Mouse (Mus musculus) monocyte, adult 2 months (primary cell): ENCODE data around the gene Hbp1.

Source experiments
- DNase-seq, 2 experiments: peaks; one replicate each; pipeline ENCODE4 v3.0.0; 2022; ENCODE audit warnings: low spot score in 2 of 2, low read depth in 1 of 2

The Hbp1 gene

DNA sequence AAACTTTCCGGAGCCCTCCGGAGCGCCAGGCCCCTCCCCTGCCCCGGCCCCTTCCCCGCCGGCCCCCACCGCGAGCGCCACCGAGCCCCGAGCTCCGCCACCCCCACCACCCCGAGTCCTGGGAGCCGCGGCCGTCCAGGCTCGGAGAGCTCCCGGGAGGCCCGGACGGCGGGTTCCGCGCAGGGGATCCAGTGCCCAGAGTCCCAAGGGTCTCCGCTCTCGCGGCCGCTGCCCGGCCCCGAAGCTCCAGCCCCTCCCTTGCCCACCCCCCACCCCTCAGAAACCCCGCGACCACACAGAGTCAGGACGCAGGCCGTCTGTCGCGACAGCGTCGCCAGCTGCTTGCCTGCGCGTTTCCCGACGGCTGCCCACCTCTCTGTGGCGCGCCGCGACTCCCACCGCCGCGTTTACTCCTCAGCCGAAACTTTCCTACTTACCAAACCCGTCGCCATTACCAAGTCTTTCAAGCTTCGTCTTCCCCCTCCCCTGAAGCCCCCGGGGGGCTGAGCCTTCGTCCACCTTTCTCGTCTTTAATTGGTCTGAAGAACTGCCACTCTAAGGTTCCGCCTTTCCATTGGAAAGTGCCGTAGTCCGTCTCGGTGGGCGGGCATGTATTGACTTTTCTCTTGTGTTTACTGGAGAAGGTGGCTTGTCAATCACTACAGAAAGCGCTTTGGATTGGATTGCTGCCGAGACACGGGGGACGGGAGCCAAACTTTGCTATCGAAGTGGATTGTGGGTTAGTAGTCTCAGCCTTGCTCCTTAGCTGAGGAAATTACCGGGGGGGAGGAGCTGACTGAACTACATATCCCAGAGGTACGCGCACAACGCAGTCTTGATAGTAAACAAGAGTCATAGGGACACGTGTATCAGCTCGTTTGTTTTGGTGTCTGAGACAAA, at the start of gene Hbp1:
Gene Hbp1 (minus strand): TSS at position 777 of the 900 bp plus-strand sequence.
- DNase-seq: peak; percentile 96 to 100

DNA sequence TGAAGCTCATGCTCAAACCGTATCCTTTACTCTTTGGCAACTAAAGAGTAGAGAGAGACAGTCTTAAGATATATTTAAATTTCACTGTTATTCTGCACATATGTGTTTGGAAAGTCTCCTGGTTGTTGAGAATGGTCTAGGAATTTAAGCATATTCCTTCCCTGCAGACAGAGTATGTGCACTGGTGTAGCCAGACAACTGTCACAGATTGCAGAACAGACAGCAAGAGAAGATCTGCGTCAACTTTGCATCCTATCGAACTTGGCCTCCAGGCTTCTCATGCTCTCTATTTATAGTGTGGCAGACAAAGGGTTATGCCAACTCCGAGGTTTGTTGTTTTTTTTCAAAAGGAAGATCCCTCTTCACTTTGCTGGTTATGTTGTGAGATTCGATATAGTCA, 48.4 kb upstream of the Hbp1 start:
- DNase-seq: no peak

DNA sequence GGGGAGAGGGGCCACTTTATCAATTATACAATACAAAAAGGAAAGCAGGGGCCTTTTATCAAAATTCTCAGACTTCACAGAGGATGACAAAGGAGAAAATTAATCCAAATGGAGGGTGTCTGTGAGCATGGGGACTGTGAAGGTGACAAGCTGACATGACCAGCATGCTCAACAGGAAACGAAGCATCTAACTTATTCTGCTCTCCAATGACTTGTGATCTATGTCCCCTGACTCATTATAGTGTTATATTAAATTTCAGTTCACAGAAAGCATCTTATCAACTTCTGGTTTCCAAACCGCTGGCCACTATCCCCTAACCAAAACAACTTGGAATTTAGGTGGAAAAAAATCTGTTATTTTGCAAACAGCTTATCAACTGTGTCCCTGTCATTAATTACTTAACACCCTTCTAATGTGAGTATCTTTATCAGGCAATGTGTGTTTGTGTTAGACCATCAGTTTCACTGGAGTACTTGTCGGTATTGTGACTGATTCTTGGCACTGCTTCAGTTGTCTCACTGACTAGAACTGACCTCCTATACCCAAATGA, 47.1 kb upstream of the Hbp1 start:
- no peak for DNase-seq

DNA sequence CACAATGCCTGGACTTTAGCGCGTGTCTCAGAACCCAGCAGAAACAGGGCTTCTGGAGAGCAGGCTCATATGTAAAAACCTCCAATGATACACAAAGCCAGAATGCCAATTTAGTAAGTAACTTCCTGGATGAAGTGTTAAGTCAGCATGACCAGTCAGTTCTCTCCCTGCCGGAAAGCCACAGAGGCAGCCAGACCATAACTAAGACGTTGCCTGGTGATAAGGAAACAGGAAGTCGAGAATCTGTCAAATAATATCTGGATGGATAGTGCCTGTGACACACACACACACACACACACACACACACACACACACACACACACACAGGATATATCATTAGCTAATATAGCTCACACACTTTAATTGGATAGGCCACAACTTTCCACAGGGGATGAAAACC, 46.5 kb upstream of the Hbp1 start:
- peak; percentile 25 to 44 for DNase-seq

DNA sequence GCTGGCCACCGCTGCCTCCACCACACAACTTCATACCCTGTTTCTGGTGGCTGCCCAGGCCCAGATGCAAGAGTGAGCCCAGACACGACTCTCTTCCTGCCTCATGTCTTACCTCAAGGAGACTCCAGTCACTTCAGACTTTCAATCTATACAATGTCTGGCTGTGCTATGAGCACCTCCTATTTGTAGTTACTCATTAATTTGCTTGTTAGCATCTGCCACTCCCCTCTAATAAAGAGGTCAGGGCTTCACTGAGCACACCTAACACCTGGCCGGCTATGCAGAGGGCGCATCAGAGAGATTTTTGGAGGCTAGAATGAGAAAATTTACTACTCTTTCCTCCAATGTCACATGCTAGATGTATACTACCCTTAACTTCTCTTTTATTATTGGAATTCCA, 40.2 kb upstream of the Hbp1 start:
- no peak for DNase-seq

DNA sequence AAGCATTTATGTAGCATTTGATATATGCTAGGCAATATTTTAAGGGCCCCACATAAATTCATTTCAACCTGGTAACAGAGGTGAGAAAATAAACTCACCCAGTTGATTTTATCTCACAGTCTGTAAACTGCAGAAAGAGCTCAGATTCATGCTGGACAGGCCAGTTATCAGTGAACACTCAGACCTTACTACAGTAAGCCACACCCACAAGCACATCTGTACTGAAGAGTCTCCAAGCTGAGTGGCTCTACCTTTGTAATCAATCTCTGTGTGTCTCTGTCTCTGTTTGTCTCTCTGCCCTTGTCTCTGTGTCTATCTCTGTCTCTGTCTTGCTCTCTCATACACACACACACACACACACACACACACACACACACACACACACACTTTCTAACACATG, 39.4 kb upstream of the Hbp1 start:
- DNase-seq: no peak

DNA sequence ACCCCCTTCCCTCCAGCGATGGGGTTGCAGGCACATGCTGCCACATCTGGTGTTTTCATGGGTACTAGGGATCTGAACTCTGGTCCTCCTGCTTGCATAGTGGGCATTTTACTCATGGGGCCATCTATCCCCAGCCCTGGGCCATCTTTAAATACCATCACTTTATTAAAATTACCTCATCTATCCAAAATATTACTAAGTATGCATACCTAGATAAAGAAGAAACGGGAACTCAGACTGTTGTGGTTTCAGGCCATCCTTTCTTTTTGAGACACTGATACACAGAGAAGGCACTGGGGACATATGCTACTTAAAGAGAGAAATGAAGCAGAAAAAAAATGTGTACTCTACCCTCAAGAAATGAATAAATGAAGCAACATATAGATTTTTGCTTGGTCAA, 36.1 kb upstream of the Hbp1 start:
- DNase-seq: no peak

DNA sequence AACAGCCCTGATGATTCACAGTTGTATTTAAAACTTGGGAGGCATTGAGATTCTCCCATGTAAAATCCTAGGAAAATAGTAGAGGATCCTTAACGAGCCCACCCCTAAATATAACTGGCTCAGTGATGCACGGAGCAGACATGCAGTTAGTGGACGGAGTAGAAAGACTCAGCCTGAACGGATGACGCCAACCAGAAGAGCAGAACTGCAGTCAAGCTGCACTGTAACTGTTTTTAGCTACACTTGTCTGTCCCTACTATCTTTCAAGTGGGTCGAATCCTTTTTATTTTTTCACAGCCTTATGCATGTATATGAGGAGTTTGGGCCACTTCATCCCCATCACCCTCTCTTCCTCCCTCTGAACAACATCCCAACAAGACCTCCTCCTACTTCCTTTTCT, 35.4 kb upstream of the Hbp1 start:
- DNase-seq: no peak

DNA sequence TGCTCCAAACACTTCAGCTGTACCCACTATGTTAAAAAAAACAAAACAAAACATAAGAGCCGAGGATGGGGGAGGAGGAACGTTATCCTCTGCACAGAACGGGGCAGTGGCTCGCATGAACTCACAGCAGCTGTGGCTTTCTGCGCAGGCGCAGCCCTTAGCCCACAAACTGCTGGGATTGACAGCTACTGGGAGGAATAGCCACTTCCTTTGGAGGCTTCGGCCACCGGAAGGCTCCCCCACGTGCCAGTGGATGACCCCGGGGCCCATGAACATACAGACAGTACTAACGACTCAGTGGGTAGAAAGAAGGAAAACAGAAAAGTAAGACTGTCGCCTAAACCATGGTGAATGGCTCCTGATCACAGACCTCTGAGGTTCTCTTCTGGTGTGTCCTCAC, 34.3 kb upstream of the Hbp1 start:
- DNase-seq: no peak

DNA sequence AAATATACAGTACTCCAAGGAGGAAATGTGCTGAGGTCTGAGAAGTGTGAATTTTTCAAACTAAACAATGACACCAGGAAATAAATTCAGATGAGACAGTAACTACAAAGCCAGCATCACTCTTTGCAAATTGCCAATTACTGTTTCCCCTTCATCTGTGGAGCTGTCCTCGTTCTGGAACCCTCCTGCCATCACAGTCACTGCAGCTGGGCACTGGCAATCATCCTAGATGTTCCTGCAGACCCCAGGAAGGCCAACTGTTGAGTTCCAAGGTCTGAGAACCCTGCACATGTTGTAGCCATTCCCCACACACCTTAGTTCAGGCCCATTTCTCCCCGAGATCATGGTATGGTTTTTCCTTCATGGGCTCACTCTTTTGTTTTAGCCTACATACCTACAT, 33.9 kb upstream of the Hbp1 start:
- no peak for DNase-seq

DNA sequence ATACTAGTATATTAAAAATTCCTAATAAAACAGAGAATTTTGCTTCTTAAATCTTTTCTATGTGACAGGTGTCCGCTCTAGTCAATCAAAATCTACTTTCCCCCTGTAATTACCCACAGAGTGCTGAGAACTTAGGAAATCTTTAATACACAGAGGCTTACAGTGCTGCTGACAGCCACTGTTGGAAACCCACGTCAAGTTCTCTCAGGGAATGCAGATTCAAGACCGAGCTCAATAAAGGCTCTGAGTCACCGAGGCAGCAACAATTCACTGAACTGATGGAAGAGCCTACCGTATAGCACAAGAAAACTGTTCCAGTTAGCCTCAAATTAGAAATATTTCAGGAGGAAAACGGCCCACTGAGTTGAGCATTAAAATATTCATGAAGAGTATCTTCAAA, 33.4 kb upstream of the Hbp1 start:
- no peak for DNase-seq

DNA sequence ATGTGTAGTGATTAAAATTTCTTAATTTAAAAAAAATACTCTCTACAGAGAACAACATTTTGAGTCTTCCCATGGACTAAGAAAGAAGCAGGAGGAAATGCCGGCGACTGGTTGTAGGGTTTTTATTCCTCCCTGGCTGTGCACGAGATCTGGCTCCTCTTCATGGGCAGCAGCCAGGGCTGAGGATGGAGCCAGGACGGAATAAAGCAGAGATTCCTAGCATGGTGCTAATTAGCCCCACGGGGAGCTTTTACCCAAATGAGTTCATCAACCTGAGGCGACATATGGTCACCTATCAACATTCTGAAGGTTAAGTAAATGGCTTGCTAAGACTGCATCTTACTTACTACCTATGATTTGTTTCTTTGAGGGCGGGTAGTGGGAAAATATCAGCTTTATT, 32.9 kb upstream of the Hbp1 start:
- DNase-seq: no peak

DNA sequence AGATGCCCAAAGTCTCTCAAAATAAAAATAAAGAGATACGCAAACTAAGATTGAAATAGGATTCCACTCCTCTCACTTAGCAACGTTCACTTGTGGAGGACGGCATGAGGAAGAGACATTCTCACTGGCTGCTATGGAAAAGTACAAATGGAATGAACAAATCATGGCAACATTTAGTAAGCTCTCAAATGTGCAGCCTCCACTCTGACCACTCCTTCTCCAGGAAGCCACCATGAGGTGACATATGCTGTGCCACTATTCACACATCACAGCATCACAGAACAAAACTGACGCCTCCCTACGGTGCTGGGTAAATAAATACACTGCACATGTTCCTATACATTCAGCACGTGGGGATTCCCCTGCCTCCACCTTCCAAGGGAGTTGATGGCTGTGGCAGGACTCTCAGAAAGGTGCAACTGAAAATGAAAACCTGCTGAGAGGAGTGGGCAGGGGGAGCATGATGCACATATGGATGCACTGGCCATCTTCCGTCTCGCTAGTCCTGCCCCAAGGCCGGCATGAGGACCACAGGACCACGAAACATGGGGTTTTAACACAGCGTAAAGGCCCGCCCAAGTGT, 27.4 kb upstream of the Hbp1 start:
- DNase-seq: no peak

DNA sequence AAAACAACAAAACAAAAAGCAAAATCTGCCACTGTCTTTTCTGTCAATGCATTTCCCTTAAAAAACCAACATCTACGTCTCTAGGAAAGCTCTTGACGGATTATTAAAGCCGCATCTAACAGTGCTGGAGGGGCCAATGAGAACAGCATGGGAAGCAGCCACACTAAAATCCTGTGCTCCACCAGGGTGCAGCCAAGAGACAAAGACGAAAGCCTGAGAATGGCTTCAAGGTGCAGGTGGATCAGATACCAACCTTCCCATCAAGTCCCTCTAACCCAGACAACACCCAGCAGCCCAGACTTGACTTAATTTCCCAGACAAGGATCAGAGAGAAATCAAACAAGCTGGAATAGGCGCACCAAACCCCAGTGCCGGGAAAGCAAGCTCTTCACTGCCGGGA, 26.2 kb upstream of the Hbp1 start:
- DNase-seq: no peak

DNA sequence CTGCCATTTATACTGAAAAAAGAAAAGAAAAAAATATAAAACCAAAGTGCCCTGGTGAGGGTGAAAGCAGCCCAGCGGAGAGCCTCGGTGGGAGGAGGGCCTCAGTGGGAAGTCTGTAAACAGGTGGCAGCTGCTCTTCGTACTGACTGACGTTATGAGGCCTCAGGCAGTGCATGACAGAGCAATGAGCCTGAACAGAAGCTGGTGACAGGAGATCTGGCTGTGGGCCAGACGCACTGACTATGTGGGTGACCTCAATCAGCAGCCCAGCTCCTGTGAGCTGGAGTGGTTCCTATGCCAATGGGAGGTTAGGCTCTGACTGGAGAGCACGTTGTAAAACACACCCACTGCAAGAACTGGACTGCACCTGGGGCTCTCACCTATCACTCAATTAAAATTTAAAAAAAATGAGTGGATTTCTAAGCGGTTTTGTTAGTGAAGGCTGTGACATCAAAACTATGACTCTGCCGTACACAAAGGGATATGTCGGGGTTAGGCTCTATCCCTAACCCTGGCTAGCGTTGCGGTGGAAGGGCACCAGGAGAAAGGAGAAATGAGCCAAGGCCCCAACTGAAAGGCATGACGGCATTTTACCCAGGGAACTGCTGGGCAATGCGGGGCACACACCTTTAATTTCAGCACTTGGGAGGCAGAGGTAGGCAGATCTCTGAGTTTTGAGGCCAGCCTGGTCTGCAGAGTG, 23.3 kb upstream of the Hbp1 start:
- DNase-seq: no peak

DNA sequence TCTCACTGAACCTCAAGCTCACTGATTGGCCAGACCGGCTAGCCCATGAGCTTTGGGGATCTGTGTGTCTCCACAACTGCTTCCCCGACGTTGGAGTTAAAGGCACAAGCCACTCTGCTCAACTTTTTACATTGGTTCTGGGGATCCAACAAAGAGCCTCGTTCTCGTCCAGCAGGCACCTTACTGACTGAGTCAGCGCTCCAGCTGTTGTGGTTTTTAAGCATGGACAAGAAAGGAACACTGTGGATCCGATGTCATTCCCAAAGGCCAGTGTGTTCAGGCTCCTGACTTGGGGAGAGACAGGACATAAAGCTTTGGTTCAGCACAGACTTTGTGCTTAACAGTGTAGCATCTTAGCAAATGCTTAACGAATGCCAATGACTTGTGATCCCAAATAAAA, 21.2 kb upstream of the Hbp1 start:
- DNase-seq: no peak

DNA sequence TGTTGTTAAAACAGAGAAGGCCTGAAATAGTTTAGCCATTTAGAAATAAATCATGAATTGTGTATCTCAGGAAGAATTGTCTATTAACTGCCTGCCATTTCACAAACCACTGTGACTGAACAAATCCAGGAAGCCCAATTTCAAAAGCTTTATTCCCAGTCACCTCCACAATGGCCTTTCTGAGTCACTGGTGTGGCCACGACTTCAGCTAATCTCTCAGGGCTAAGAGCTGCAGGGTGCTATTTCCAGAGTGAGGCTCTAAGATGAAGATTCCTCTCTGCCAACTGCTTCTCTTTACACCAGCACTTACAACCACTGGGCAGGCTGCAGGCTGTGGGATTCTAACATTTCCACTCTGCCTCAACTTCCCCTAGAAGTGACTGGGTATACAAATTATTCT, 18.8 kb upstream of the Hbp1 start:
- DNase-seq: no peak

DNA sequence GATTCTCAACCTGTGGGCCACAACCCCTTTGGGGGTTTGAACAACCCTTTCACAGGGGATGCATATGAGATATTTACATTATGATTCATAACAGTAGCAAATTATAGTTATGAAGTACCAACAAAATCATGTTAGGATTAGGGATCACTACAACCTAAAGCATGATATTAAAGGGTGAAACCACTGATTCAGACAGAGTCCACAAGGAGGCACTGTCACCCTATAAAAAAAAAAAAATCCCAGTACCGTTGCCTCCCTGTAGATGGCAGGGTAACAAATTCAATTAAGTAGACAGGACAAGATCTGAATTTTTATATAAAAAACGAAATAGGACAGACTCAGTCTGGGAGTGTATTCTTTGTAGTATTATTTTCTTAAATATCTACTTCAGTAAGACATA, 17.2 kb upstream of the Hbp1 start:
- peak in 1 of 2 experiments; percentile 25 for DNase-seq

DNA sequence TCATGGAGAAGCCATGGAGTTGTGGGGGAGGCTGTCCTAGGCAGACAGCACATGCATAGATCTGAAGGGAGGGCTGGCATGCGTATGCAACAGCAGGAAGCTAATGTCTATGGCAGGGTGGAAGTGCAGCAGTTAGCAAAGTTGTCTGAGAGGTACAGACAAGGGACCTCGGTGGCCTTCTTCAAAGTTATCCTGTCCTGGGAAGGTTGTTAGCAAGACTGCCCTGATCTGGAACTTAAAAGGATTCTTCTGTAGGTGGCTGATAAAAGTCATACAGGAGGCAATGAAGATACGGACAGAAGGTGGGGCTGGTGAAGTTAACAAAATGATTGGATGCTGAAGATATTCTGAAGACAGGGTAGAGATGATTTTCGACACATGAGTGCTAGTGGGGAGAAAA, 16.1 kb upstream of the Hbp1 start:
- no peak for DNase-seq

DNA sequence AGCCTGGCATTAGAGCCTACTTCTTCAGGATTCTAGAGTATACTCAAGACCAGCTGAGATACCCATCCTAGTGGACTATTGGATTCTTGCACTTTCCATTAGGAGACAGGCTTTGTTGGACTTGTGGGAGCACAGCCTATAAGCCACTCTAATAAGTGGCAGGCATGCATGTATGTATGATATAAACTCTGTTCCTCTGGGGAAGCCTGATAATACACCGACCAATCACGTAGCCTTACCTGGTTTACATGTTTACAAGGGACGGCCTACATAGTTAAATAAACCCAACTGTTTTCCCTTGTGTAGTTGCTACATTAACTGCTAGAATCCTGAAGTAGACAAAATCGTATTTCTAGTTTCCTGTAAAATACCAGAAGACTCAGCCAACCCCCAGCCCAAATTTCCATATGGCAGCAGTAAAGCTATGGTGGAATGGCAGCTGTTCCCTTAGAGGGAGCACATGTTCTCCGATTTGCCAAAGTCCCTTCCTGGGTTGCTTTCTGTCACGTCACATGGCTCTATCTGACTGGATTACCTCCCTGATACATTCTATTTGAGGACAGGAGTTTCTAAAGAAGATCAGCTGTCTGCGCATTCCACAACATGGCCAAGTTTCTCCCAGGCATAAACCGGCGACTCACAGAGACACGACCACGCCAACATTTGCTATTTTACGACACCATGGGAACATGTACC, 15.3 kb upstream of the Hbp1 start:
- no peak for DNase-seq

DNA sequence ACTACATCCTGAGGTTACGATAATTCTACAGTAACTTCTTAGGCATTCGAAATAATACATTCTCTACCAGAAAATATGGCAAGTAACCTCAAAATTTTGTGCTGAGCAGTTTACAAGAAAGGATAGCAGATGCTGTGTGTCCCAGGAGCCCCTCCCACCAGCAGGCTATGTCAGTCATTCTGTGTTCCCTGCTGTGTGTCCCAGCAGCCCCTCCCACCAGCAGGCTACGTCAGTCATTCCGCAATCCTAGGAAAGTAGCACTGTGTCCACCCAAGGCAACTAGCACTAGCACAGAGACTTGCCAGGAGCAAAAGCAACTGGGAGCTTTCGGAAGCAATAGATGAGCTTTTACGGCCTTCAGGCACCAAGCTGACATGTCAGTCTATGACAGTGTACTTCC, 13.7 kb upstream of the Hbp1 start:
- DNase-seq: no peak
